Mouse (Mus musculus) 3T3-L1 (cell line): Measurements from ENCODE around the gene Pglyrp4.
A peak's percentile ranks its signal among the peaks of the same experiment; 100 is the strongest.
"Not testable (repeated sequence)": the region's sequence is repeated elsewhere in the genome, so short reads cannot be mapped to it uniquely, and the experiment has no call there.

Experiments used
- DNase-seq: peaks from one replicate; pipeline ENCODE4 v3.0.0-alpha.2; 2015; ENCODE audit warnings: low read depth, low spot score

Gene Pglyrp4

DNA sequence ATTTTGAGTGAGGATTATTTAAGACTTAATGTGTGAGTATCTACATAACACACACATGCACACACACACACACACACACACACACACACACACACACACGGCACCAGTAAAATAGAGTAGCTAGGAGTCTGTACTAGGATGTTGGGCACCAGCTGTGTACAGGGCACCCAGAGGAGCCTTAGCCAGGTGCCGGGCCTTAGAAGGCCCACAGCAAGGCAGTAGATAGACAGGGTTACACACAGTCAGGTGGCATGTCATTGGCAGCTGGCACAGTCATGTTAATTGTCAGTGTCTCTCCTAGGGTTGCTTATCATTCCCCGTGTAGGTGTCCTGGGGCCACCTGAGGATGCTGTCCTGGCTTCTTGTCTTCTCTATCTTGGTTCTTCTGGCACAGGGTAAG, at the start of gene Pglyrp4:
Gene Pglyrp4 (plus strand): TSS at position 301 of the 400 bp plus-strand sequence.
- DNase-seq = no peak

DNA sequence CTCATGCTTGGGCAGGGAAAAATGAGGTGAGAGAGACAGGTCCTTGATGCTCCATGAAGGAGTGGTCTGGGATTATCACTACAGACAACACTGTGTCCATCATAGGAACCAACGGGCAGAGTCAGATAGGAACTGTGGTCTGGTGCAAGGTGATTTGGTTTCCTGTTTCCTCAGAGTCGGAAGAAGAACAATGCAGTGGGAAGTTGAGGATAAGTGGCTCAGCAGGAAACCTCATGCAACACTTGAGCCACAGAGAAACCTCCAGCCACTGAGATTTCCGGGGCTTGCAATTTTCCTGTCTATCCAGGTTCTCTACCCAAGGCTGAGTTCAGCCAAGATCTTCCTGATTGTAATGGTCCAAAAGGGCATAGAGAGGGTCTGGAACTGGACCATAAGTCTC, 48.0 kb upstream of the Pglyrp4 start:
- DNase-seq = no peak

DNA sequence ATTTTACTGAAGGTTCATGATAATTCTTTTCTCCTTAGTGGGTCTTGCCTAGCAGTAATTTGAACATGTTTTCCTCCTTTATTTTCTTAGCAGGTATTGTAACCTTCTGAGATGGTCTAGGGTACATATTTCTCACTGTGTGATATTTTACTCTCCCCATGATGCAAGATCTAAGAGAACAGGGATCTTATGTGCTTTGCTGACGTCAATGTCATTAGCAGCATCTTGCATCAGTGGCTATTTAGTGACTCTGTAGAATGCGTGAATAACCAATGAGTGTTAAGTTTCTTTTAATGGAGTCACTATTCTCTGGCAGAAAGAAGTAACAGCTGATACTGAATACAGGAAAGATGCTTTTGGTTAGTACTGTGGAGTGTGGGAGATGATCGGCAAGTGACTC, 42.8 kb upstream of the Pglyrp4 start:
- no peak for DNase-seq

DNA sequence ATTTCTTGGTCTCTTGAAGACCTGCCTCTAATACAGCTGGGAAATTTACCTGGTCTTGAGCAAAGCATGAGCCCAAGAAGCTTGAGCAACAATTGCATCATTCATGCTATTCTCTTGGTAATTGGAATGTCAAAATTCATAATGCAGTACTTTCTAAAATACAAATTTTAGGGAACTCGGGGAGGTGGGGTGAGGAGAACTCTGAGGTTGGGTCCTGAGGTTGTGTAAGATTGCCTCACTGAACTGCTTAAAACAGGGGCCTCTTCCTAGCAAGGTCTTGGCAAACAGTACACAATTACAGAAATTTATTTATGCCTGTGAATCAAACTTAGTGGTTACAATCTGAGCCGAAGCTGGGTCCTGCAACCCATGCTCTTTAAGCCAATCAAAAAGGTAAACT, 39.9 kb upstream of the Pglyrp4 start:
- DNase-seq = no peak

DNA sequence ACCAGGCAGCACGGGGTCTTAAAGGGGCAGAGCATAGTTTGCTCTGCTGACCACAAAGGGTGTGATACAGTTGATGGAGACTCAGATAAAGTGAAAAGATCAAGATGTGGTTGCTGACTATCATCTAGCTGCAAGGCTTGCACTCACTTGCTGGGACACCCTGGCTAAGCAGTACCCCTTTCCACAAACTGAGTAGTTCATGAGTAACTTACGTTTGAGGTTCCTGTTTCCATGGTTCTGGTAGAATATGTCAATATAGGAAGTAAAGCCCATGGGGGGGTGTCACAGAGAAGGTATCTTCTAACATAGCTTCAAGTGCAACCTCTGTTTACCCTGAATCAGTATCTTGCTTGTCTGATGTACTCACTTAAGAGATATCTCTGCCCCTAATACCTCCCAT, 33.2 kb upstream of the Pglyrp4 start:
- DNase-seq = no peak

DNA sequence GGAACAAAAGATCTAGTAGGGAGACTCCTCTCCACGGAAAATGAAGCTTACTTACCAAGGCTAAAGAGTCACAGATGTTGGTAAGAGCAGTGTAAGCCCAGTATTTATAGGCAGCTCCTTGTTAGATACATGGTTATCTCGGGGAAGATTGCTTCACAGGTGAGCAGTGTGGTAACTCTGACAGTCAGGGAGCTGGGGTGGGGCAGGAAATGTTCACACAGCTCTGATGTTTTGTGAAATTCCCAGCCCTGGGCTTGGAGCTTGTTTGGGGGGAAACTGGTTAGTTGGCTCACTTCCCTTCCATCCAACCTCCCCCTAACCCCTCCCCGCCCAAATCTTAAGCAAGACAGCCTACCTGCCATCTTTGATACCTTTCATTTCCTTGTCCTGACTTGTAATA, 31.1 kb upstream of the Pglyrp4 start, which contains the start of gene S100a9:
Gene S100a9 (minus strand): TSS at position 109 of the 400 bp plus-strand sequence.
- DNase-seq = no peak

DNA sequence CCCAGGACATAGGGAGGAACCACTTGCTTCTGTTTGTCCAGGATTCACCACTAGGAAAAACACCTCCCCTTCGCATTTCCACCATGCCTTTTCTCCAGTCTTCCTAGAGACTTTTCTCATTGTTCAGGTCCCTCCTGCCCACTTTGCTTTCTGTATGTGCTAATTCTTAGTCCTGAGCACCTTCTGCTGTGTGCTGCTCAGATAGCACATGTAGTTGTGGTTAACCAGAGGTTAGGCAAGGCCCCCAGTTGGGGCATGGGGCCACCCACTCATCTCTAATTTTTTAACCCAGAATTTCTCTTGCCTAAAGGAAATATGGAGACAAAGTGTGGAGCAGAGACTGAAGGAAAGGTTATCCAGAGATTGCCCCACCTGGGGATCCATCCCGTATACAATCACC, 24.5 kb upstream of the Pglyrp4 start:
- no peak for DNase-seq

DNA sequence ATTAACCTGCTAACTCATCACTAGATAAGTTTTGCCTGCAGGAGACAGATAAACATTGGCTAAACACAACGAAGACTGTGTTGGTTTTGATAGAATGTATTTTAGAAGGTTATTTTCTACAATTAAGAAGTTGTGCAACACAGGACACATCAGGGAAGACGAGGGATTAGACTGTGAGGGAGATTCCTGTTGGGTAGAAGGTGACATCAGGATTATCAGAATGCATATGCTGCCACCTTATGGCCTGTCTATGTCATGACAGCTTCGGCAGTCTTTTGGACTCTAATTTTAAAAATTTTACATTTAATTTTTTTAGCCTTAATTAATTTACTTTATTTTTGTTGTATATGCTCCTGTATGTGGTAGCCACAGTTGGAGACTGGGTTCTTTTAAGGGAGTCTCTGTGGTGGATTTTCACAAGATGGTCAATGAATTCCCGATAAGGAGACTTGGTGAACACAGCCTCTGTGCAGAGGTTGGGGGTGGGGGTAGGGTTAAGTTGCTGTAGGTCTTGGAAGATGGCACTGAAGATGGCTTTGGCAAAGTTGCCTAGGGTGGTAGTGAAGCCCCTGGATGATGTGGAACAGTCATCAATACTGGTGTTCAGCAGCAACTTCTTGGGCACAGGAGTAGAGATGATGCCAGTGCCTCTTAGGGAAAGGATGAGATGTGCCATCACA, 18.0 kb upstream of the Pglyrp4 start:
- peak; percentile 77 for DNase-seq

DNA sequence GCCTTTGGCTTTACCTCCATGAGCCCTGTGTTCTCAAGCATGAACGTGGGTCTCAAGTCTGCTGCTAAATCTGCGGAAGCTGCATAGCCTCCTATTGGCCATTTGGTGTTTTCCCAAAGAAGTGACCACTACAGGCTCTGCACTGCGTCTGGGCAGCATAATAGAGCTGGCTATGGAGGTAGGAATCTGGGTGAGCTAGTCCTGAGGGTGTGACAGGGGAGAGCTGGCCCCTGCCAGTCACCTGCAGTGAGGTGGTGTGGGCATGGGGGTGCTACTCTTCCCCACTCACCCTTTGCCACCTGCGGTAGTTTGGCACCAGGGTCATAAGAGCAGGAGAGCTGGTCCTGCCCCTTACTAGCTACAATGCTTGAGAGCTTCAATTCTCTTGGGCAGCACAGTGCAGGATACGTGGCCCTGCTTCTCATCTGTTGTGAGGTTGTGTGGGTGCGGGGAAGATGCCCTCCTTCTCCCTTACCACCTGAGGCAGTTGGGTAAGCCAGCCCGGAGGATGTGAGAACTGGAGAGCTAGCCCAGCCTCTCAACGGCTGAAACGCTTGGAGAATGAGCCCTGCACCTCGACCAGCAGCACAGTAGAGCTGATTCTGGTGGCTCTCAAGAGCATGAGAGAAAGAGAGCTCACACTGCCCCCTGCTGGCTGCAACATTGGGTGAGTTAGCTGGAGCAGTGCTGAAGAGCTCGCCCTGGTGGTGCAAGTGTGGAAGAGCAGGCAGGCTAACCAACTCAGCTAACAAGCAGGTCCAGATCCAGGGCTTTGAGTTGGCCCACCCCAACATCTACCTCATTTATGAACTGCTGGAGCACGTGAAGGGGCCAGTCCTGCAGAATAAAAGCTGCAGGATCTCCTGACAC, 16.9 kb upstream of the Pglyrp4 start:
- peak; percentile 98 for DNase-seq

DNA sequence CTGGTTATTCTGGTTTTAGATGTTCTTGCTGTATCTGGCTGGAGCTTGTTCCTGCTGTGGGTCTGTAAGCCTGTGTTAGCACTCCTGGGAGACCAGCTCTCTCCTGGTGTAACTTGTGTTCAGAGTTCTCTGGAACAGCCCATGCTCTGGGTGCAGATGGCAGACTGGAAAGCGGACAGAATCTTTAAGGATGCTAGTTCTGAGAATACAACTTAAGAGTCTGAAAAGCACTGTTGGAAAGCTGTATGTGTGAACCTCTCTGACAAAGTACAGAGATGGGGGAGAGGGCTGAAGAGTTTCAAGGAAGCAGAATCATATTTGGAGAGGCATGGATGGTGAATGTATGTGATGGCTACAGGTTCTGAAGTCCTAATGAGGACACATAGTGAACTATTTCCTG, 23.0 kb downstream of the Pglyrp4 start:
- DNase-seq = no peak

DNA sequence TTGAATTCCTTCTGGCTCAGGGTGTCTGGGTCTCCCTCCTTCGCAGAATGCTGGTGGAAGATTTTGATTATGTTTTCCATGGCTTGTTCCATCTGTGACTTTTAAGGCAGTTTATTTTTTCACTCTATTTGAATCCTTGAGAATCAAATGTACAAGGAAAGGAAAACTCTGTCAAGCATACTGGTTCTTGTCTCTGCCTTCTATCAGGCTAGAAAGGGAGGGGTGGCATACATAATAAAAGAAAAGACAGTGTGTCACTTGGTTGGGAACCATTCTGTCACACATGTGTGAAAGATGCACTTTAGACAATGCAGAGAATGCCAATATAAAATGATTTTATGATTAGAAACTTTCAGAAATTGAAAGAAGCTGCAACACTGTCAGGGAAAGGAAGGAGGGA, 51.1 kb downstream of the Pglyrp4 start, which contains the start of gene Gm5849:
Gene Gm5849 (minus strand): TSS at position 101 of the 400 bp plus-strand sequence.
- not testable (repeated sequence) for DNase-seq
